Mouse (Mus musculus): ENCODE measurements around the gene Cpa3.

Gene Cpa3

DNA sequence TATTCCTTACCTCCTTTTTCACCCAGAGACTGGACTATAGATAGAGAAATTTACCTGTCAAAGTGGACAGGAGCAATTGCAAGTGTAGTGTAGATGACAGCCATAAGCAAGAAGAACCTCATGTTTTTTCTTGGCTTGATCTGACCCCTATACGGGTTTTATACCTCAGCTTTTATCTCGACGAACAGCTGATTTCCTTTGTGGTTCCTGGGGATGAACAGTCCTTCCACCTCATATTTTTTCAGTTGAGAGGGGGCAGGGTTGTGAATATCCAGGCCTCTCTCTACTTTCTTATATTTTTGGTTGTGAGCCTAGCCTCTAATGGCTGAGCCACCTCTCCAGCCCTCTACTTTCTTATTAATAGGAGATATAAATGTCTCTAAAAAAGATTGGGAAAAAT is at the start of gene Cpa3:
Gene Cpa3, minus strand, starts transcription at position 132 of the 400 bp plus-strand sequence.
- no peak for DNase-seq (ENCODE audit: low spot score)

GRCm38 (mm10) chr3:20291370-20291769 is 49.4 kb upstream of the Cpa3 start:
- DNase-seq (ENCODE audit: low spot score) = no peak

DNA sequence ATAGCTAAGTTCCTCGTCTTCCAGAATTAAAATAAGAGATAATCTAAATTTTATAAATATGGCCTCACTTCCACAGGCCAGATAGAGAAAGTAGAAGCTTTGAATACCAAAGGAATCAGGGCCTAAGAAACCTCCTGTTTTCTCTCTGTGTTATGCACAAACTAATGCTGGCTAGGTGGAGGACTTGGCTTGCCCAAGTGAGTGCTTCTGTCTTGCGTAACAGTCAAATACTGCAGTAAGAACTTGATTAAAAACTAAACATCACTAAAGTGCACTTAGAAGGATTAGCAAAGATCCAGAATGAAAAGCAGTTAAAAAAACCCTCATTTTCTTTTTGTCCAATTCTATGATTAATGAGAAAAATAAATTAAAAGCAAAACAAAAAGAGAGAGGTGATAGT is 46.8 kb upstream of the Cpa3 start:
- no peak for DNase-seq (ENCODE audit: low spot score)

DNA sequence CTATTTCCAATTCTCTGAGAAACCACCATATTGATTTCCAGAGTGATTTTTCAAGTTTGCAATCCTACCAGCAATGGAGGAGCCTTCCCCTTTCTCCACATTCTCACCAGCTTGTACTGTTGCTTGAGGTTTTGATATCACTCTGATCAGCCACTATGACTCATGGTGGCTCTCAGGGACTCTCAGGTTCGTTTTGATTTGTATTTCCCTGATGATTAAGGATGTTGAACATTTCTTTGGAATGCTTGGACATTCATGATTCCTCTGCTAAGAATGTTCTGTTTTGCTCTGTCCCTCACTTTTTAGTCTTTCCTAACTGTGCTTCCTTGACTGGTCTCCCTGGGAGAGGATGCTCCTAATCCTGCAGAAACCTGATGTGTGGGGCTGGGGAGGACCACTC is 39.8 kb upstream of the Cpa3 start:
- DNase-seq (ENCODE audit: low spot score) = no peak

DNA sequence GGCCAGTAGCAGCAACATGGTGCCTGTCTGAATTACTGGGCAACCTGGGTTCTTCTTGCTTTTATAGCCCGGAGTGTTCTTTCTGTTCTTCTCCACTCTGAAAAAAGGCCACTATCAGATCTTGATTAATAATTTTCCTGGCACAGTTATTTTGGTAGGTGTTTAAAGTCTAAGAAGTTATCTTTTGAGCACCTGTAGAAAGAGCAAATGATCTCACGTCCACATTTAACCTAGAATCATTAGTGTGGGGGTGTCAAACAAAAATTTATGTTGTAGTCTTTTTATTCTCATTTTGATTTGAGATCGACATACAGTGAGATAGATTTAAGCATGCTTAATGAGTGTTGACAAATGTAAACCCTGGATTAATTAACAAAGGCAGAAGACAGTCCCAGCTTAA is 33.7 kb upstream of the Cpa3 start, which contains the start of gene Cpb1:
Gene Cpb1, minus strand, starts transcription at position 101 of the 400 bp plus-strand sequence.
- no peak for DNase-seq (ENCODE audit: low spot score)

GRCm38 (mm10) chr3:20254566-20255479 is 12.8 kb upstream of the Cpa3 start:
- peak; percentile 33 for DNase-seq (ENCODE audit: low spot score)

DNA sequence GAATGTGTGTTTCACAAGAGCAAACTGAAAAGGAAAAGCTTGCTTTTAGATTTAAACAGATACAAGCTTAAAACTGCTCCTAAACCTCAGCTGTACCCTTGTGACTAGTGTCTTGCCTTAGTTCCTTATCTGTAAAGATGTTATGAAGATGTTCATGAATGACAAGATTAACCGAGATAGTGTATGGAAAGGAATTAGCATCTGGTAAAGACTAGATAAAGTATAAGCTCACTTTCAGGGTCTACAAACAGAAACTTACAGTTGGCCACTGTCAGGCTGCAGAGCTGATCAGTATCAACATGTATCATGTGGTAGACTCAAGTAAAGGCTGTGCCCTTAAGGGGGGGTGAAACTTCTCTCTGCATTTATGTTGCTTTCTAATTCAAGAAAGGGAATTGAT is 1.9 kb upstream of the Cpa3 start:
- DNase-seq (ENCODE audit: low spot score) = no peak

DNA sequence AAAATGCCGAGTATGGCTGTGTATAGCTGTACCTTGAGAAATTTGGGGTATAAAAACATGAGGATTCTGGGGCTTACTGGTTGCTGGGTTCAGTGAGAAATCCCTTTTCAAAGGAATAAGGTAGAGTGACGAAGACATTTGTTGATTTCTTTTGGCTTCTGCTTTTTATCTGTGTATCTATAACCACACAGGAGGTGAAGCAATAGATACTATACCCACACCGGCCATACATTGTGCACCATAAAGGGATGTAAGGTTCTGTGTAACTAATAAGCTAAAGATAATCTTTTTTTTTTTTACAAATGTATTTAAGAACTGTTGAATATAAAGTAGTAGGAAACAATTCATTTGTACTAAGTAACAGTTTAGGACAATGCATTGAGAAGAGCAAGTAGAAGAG is 2.2 kb downstream of the Cpa3 start:
- no peak for DNase-seq (ENCODE audit: low spot score)

DNA sequence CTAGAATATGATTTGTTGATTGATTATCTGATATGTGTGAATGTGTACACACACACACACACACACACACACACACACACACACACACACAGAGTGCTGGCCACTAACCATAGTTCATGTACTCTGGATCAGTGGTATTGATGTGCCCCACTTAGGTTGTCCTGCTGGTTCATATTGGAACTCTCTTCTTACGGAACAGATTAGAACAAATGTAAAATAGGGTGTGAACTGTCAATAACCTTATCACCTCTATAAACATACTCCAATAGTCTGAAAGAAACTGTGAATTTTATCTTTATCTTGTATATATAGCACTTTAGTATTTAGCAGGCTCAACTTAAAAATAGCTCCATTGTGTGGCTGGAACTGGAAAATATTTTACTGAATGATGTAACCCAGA is 5.0 kb downstream of the Cpa3 start:
- no peak for DNase-seq (ENCODE audit: low spot score)

- no peak for DNase-seq (ENCODE audit: low spot score)
Observed at GRCm38 (mm10) chr3:20229027-20229426, 13.0 kb downstream of the Cpa3 start.

GRCm38 (mm10) chr3:20225429-20225828 is 16.6 kb downstream of the Cpa3 start:
- no peak for DNase-seq (ENCODE audit: low spot score)

- DNase-seq (ENCODE audit: low spot score) = no peak
Observed at GRCm38 (mm10) chr3:20222926-20223698, 18.9 kb downstream of the Cpa3 start.

DNA sequence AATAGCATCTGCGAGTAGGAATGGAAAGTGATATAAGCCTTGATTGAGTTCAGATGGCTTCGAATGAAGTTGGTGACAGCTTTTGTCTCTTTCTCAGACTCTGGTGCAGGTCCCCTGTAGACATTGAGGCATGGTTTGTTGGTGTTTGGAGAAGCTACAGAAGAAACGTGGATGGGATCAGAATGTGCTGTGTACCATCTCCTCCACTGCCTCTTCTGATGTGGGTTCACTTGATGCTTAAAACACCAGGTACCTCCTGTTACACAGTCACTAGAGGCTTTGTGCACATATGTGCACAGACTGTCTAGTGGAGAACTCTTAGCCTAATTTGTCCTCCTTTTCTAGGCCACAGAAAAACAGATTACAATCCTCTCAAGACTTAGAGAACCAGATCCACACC is 19.8 kb downstream of the Cpa3 start:
- DNase-seq (ENCODE audit: low spot score) = no peak

DNA sequence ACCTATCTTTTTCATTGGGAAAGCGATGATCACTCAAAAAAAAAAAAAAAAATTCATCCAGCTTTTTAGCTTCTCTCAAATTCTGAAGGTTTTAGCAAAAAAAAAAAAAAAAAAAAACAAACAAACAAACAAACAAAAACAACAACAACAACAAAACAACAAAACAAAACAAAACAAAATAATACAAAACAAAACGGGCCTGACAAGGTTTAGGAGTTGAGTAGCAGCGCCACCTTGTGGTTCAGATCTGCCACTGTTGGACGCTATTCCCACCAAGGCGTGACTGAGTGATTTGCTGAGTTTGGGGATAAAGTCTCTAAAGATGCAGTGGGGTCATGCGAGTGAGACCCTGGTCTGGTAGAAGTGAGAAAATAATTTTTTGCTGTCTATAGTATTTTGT is 43.1 kb downstream of the Cpa3 start:
- DNase-seq (ENCODE audit: low spot score) = peak; percentile 81

GRCm38 (mm10) chr3:20197878-20198277 is 44.1 kb downstream of the Cpa3 start:
- peak; percentile 86 for DNase-seq (ENCODE audit: low spot score)

- DNase-seq (ENCODE audit: low spot score) = no peak
Observed at GRCm38 (mm10) chr3:20188976-20189675, 52.9 kb downstream of the Cpa3 start.

- DNase-seq (ENCODE audit: low spot score) = no peak
Observed at GRCm38 (mm10) chr3:20172394-20172793, 69.6 kb downstream of the Cpa3 start.

GRCm38 (mm10) chr3:20167487-20167886 is 74.5 kb downstream of the Cpa3 start:
- no peak for DNase-seq (ENCODE audit: low spot score)

All from adipocyte (in vitro differentiated cells).